Mouse (Mus musculus) B cell, adult 67 days (primary cell): ENCODE data around the gene Olfr589. TPM values are rescaled to one million over a fixed set of nuclear protein-coding genes. Genes with fewer than 3 reads are reported as not detected.

Experiments used
- total RNA-seq, 2 experiments: library from RNA; stranded (reverse); gene quantifications; 4 replicates each; pipeline ENCODE4 v1.2.4; 2023

The Olfr589 gene
- not detected for total RNA-seq

DNA sequence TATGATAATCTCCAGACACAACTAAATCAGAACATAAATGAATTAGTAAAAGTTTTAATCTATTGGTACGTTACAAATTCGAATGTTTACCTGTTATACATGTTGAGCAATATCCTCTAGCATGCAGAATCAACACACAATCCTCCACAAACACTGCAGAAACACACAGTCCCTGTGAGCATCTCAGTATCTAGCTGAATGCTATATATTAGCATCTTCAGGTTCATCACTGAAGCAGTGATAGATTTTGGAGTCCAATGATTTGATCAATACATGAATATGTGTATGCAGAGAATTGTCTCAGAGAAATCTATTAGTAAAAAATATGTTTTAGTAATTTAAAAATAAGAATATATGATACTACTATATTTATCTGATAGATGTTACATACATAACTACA, at the start of gene Olfr589:
Olfr589 (minus strand) TSS at position 101 of the 400 bp plus-strand sequence.

DNA sequence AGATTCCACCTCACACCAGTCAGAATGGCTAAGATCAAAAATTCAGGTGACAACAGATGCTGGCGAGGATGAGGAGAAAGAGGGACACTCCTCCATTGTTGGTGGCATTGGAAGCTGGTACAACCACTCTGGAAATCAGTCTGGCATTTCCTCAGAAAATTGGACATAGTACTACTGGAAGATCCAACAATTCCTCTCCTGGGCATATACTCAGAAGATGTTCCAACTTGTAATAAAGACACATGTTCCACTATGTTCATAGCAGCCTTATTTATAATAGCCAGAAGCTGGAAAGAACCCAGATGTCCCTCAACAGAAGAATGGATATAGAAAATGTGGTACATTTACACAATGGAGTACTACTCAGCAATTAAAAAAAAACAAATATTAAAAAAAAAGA, 28.3 kb upstream of the Olfr589 start, which contains the start of gene Olfr592:
Olfr592 (plus strand) TSS at position 301 of the 400 bp plus-strand sequence.

DNA sequence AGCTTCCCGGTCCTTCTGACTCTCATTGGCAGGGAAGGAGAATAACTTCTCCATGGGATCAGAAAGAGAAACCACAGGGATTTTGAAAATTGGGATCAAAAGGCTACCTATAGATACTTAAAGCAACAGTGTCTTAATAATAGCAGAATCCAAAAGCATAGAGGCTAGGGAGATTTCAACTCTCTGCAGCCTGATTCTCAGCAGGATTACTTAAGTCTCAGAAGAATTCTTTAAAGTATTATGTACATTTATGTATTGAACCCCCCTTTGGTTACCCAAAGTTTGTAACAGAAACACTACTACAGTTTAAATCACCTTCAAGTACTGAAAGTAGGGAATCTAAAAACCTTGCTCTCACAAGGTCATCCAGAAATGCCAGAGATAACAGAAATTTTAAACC, 22.1 kb upstream of the Olfr589 start, which contains the start of gene Olfr591:
Olfr591 (minus strand) TSS at position 101 of the 400 bp plus-strand sequence.

DNA sequence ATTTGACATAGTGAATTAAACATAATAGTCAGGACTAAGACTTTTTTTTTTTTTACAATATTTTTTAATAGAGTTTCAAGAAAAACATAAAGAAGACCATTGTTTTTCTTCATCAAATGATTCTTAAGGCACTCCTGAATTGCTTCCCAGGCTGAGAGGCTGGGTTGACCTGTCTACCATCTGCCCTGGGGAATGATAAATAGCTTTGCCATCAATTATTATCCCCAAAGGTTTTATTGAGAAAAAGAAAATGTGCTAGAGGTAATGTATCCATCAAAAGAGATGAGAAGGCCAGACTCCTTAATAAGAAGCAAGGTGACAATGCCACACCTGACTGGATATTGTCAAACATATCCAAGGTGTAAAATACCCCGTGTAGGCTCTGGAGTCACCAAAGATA, 15.6 kb downstream of the Olfr589 start, which contains the start of gene Olfr588-ps1:
Olfr588-ps1 (plus strand) TSS at position 301 of the 400 bp plus-strand sequence.

DNA sequence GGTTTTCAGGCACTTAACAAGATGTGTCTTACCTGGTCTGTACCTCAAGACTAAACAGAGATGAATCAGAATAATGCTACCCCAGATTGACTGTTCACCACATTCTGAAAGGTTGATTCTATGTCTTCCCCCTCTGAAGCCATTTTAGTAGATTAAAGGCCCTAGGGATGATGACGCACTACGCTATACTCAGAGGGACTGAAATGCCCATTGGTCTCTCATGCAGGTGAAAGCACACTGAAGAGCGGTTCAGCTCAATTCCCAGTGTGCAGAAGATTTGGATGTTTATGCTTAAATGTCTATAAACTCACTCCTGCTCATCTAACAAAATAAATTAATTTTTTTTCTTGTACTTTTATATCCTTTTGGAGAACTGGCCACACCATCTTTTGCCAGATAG, 30.6 kb downstream of the Olfr589 start, which contains the start of gene Olfr586:
Olfr586 (minus strand) TSS at position 101 of the 400 bp plus-strand sequence.

Other genes with a start within 250 kb of the Olfr589 start
- not detected for gene Olfr571, start 238.8 kb downstream of the Olfr589 start, total RNA-seq
- gene Olfr572, start 231.9 kb downstream of the Olfr589 start, total RNA-seq = not detected
- not detected for gene Olfr573-ps1, start 213.8 kb downstream of the Olfr589 start, total RNA-seq
- not detected for gene Olfr574, start 207.9 kb downstream of the Olfr589 start, total RNA-seq
- not detected for gene Olfr575, start 197.6 kb downstream of the Olfr589 start, total RNA-seq
- gene Olfr576, start 193.7 kb downstream of the Olfr589 start, total RNA-seq = not detected
- not detected for gene Olfr577, start 180.4 kb downstream of the Olfr589 start, total RNA-seq
- not detected for gene Olfr578, start 167.0 kb downstream of the Olfr589 start, total RNA-seq
- gene Olfr582, start 118.3 kb downstream of the Olfr589 start, total RNA-seq = not detected
- gene Olfr583, start 105.1 kb downstream of the Olfr589 start, total RNA-seq = not detected
- not detected for gene Olfr584, start 74.5 kb downstream of the Olfr589 start, total RNA-seq
- not detected for gene Olfr585, start 58.6 kb downstream of the Olfr589 start, total RNA-seq
- not detected for gene Olfr586, start 30.7 kb downstream of the Olfr589 start, total RNA-seq
- gene Olfr588-ps1, start 15.5 kb downstream of the Olfr589 start, total RNA-seq = not detected
- gene Olfr591, start 22.0 kb upstream of the Olfr589 start, total RNA-seq = not detected
- not detected for gene Olfr592, start 28.4 kb upstream of the Olfr589 start, total RNA-seq
- not detected for gene Olfr593, start 55.5 kb upstream of the Olfr589 start, total RNA-seq
- not detected for gene Olfr594, start 60.6 kb upstream of the Olfr589 start, total RNA-seq
- gene Usp17ld, start 96.1 kb upstream of the Olfr589 start, total RNA-seq = not detected
- not detected for gene Olfr596, start 149.3 kb upstream of the Olfr589 start, total RNA-seq
- not detected for gene Olfr597, start 160.0 kb upstream of the Olfr589 start, total RNA-seq
- not detected for gene Olfr598, start 167.2 kb upstream of the Olfr589 start, total RNA-seq
- gene Olfr599, start 179.6 kb upstream of the Olfr589 start, total RNA-seq = not detected
- gene Olfr600, start 193.3 kb upstream of the Olfr589 start, total RNA-seq = not detected
- gene Olfr601, start 206.3 kb upstream of the Olfr589 start, total RNA-seq = not detected
- not detected for gene Olfr603, start 229.8 kb upstream of the Olfr589 start, total RNA-seq